Mouse (Mus musculus) embryonic facial prominence, embryonic 15.5 days (tissue): ENCODE results near the gene Gm20388. TPM values are rescaled to one million over a fixed set of nuclear protein-coding genes. Genes with fewer than 3 reads are reported as not detected.
"Not testable (repeated sequence)": the region's sequence is repeated elsewhere in the genome, so short reads cannot be mapped to it uniquely, and the experiment has no call there.

Experiments
- ATAC-seq: fragments of 200-750 bp; cut with Nextera tagmentation; 2 replicates; pipeline ENCODE4 v1.8.0; 2017; ENCODE audit warnings: low read depth, moderate TSS enrichment; ENCODE audit not compliant: insufficient number of reproducible peaks, low FRiP score, low TSS enrichment
- H3K27ac ChIP-seq: fragments of 300-500 bp; sonication (generic); replicated peaks from 2 replicates; pipeline ENCODE4 v1.5.1; 2015; ENCODE audit warnings: mild to moderate bottlenecking, inconsistent platforms
- H3K27me3 ChIP-seq: fragments of 300-500 bp; sonication (generic); 2 replicates; pipeline ENCODE4 v1.6.1; 2015; ENCODE audit warnings: inconsistent platforms
- H3K36me3 ChIP-seq: fragments of 300-500 bp; sonication (generic); 2 replicates; pipeline ENCODE4 v1.6.1; 2015; ENCODE audit warnings: mild to moderate bottlenecking, inconsistent platforms
- H3K4me1 ChIP-seq: fragments of 300-500 bp; sonication (generic); 2 replicates; pipeline ENCODE4 v1.6.1; 2015; ENCODE audit warnings: inconsistent platforms
- H3K4me2 ChIP-seq: fragments of 300-500 bp; sonication (generic); replicated peaks from 2 replicates; pipeline ENCODE4 v1.6.1; 2015; ENCODE audit warnings: mild to moderate bottlenecking, inconsistent platforms
- H3K4me3 ChIP-seq: fragments of 300-500 bp; sonication (generic); replicated peaks from 2 replicates; pipeline ENCODE4 v1.5.1; 2015; ENCODE audit warnings: mild to moderate bottlenecking, inconsistent platforms
- H3K9ac ChIP-seq: fragments of 300-500 bp; sonication (generic); 2 replicates; pipeline ENCODE4 v1.6.1; 2015; ENCODE audit warnings: inconsistent platforms
- H3K9me3 ChIP-seq: fragments of 300-500 bp; sonication (generic); replicated peaks from 2 replicates; pipeline ENCODE4 v1.6.1; 2016; ENCODE audit warnings: inconsistent platforms
- WGBS: fragments of 180-500 bp; shearing (Covaris S2); methylation state at CpG from one replicate; pipeline ENCODE4 v1.1.7; 2015; 5-methylcytosine and 5-hydroxymethylcytosine counted together
- polyA plus RNA-seq: library from polyadenylated mRNA; unstranded; fragments of >200 nt; fragmentation: Nextera tagmentation; extraction: Ambion mirVana; gene quantifications from 2 replicates; pipeline ENCODE4 v1.2.1, GENCODE M21; 2015

Gene Gm20388
- polyA plus RNA-seq, 1 experiment from 2014 or later = 8.0 TPM

GRCm38 (mm10) chr8:123224278-123225266 is 3313.9 kb downstream of the Gm20388 start, which contains the start of gene Cdk10:
Cdk10 (plus strand) TSS chr8:123224842.
- H3K27ac ChIP-seq = peak within 1 kb of the TSS; percentile 88
- H3K4me1 ChIP-seq = peaks cover 14% of the 10 kb centered on the region
- WGBS = 3% methylated on average over 59 of the region's 59 CpGs
- no peaks in the 10 kb centered on the region for H3K9me3 ChIP-seq
- peak within 1 kb of the TSS; percentile 75 for H3K4me3 ChIP-seq
- H3K4me2 ChIP-seq = peak within 1 kb of the TSS; percentile 89
- no peaks in the 10 kb centered on the region for H3K27me3 ChIP-seq
- H3K9ac ChIP-seq = peak within 1 kb of the TSS; percentile 86
- peaks cover 23% of the 10 kb centered on the region for H3K36me3 ChIP-seq
- peak; percentile 74 for ATAC-seq

- WGBS = 96% methylated on average over 1 of the region's 1 CpGs
- Histone ChIP-seq H3K27me3 (0 out of 2 replicates have a peak, but pooled peaks cover under 1% of the 10 kb centered on the region), H3K9me3 (no peaks in the 10 kb centered on the region), H3K4me3 (no peak overlapping the region), H3K36me3 (peaks cover 23% of the 10 kb centered on the region), H3K4me2 (no peak overlapping the region), H3K9ac (no peak overlapping the region), H3K4me1 (peaks cover 14% of the 10 kb centered on the region), H3K27ac (no peak overlapping the region)
- no peak for ATAC-seq
Observed at GRCm38 (mm10) chr8:123228416-123228815, 3317.8 kb downstream of the Gm20388 start.

GRCm38 (mm10) chr8:123230326-123230725 is 3319.7 kb downstream of the Gm20388 start:
- peaks cover 10% of the 10 kb centered on the region for H3K27me3 ChIP-seq
- not testable (repeated sequence) for ATAC-seq, H3K4me3 ChIP-seq, H3K9ac ChIP-seq, H3K9me3 ChIP-seq, H3K4me2 ChIP-seq, H3K27ac ChIP-seq
- H3K36me3 ChIP-seq = peaks cover 23% of the 10 kb centered on the region
- peaks cover 14% of the 10 kb centered on the region for H3K4me1 ChIP-seq
- 83% methylated on average over 11 of the region's 11 CpGs for WGBS

- H3K4me3 ChIP-seq = no peak overlapping the region
- peaks cover 22% of the 10 kb centered on the region for H3K36me3 ChIP-seq
- peaks cover 17% of the 10 kb centered on the region for H3K27me3 ChIP-seq
- no peak overlapping the region for H3K4me2 ChIP-seq
- ATAC-seq = no peak
- no peaks in the 10 kb centered on the region for H3K9me3 ChIP-seq
- H3K9ac ChIP-seq = no peak overlapping the region
- H3K27ac ChIP-seq = no peak overlapping the region
- H3K4me1 ChIP-seq = peaks cover 18% of the 10 kb centered on the region
- WGBS = 67% methylated on average over 5 of the region's 5 CpGs
Observed at GRCm38 (mm10) chr8:123231742-123232141, 3321.1 kb downstream of the Gm20388 start.

GRCm38 (mm10) chr8:123232553-123232952 is 3321.9 kb downstream of the Gm20388 start:
- H3K9ac ChIP-seq = no peak overlapping the region
- no peak for ATAC-seq
- no peaks in the 10 kb centered on the region for H3K9me3 ChIP-seq
- 45% methylated on average over 7 of the region's 7 CpGs for WGBS
- peaks cover 18% of the 10 kb centered on the region for H3K4me1 ChIP-seq
- H3K4me2 ChIP-seq = no peak overlapping the region
- no peak overlapping the region for H3K4me3 ChIP-seq
- H3K27ac ChIP-seq = no peak overlapping the region
- peaks cover 17% of the 10 kb centered on the region for H3K27me3 ChIP-seq
- H3K36me3 ChIP-seq = peaks cover 14% of the 10 kb centered on the region

- Histone ChIP-seq H3K4me1 (peaks cover 18% of the 10 kb centered on the region), H3K36me3 (peaks cover 8% of the 10 kb centered on the region; the same call in 1 of the 2 replicates), H3K4me2 (no peak overlapping the region), H3K27me3 (peaks cover 17% of the 10 kb centered on the region), H3K27ac (no peak overlapping the region), H3K9me3 (no peaks in the 10 kb centered on the region), H3K9ac (no peak overlapping the region), H3K4me3 (no peak overlapping the region)
- 49% methylated on average over 13 of the region's 13 CpGs for WGBS
- ATAC-seq = no peak
Observed at GRCm38 (mm10) chr8:123233300-123233699, 3322.7 kb downstream of the Gm20388 start.

GRCm38 (mm10) chr8:123233760-123234159 is 3323.1 kb downstream of the Gm20388 start:
- Histone ChIP-seq H3K36me3 (peaks cover 7% of the 10 kb centered on the region; the same call in 1 of the 2 replicates), H3K9ac (no peak overlapping the region), H3K4me3 (no peak overlapping the region), H3K27ac (no peak overlapping the region), H3K9me3 (no peaks in the 10 kb centered on the region), H3K4me2 (no peak overlapping the region), H3K4me1 (peaks cover 18% of the 10 kb centered on the region), H3K27me3 (peaks cover 17% of the 10 kb centered on the region)
- 74% methylated on average over 11 of the region's 11 CpGs for WGBS
- no peak for ATAC-seq

GRCm38 (mm10) chr8:123234918-123235519 is 3324.4 kb downstream of the Gm20388 start:
- Histone ChIP-seq H3K36me3 (no peaks in the 10 kb centered on the region), H3K4me2 (peak overlapping the region; percentile 95), H3K27me3 (peaks cover 17% of the 10 kb centered on the region), H3K27ac (no peak overlapping the region), H3K4me1 (peaks cover 18% of the 10 kb centered on the region), H3K9ac (peak overlapping the region; percentile 62), H3K4me3 (peak overlapping the region; percentile 65), H3K9me3 (no peaks in the 10 kb centered on the region)
- ATAC-seq = 0 out of 2 replicates have a peak, but pooled peaks have one; percentile 3
- 34% methylated on average over 13 of the region's 13 CpGs for WGBS

- Histone ChIP-seq H3K9ac (peak within 1 kb of the TSS; percentile 62), H3K9me3 (no peaks in the 10 kb centered on the region), H3K4me1 (peaks cover 18% of the 10 kb centered on the region), H3K27ac (no peak within 1 kb of the TSS), H3K36me3 (no peaks in the 10 kb centered on the region), H3K4me3 (peak within 1 kb of the TSS; percentile 65), H3K27me3 (peaks cover 17% of the 10 kb centered on the region), H3K4me2 (peak within 1 kb of the TSS; percentile 95)
- peak; percentile 86 for ATAC-seq
- 1% methylated on average over 57 of the region's 57 CpGs for WGBS
Observed at GRCm38 (mm10) chr8:123235520-123236497, 3325.2 kb downstream of the Gm20388 start, which contains the start of gene Spata2l. Spata2l (minus strand) TSS chr8:123236233.

- Histone ChIP-seq H3K4me3 (no peak overlapping the region), H3K36me3 (peaks cover 27% of the 10 kb centered on the region), H3K27ac (no peak overlapping the region), H3K4me2 (no peak overlapping the region), H3K27me3 (peaks cover 13% of the 10 kb centered on the region), H3K9me3 (no peaks in the 10 kb centered on the region), H3K9ac (no peak overlapping the region), H3K4me1 (peaks cover 18% of the 10 kb centered on the region)
- no peak for ATAC-seq
- WGBS = 87% methylated on average over 10 of the region's 10 CpGs
Observed at GRCm38 (mm10) chr8:123239398-123239797, 3328.8 kb downstream of the Gm20388 start.
